Mouse (Mus musculus): Measurements from ENCODE around the gene Cubn. TPM values are rescaled to one million over a fixed set of nuclear protein-coding genes. Genes with fewer than 3 reads are reported as not detected.
A peak's percentile ranks its signal among the peaks of the same experiment; 100 is the strongest.

Gene Cubn
- total RNA-seq, 2 experiments from 2014 or later, result not detected

- ATAC-seq (replicated peaks; ENCODE audit: low FRiP score, low TSS enrichment, poor library complexity, severe bottlenecking), result no peak
Measured at GRCm38 (mm10) chr2:13490480-13490879, 1.1 kb downstream of the Cubn start.

GRCm38 (mm10) chr2:13486470-13486869 lies 5.1 kb downstream of the Cubn start:
- ATAC-seq (replicated peaks; ENCODE audit: low FRiP score, low TSS enrichment, poor library complexity, severe bottlenecking), result no peak

DNA sequence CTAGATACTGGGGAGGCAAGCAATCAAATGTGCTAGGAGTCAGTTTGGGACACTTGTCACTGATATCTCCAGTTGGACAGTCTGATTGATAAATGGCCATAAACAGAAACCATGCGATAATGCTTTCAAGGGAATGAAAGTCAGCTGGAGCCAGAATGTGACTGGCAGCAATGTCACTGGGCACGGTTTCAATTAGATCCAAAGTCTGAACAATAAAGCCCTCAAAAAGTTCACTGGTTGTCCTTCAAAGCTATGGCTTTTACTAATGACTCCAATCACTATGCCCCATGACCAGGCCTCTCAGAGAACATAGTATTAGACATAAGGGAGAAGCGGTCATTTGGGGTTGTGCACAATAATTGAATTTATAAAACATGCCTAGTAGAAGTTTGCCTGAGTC lies 7.0 kb downstream of the Cubn start:
- ATAC-seq (replicated peaks; ENCODE audit: low FRiP score, low TSS enrichment, poor library complexity, severe bottlenecking), result no peak

GRCm38 (mm10) chr2:13480744-13481143 lies 10.9 kb downstream of the Cubn start:
- ATAC-seq (replicated peaks; ENCODE audit: low FRiP score, low TSS enrichment, poor library complexity, severe bottlenecking), result no peak

- ATAC-seq (replicated peaks; ENCODE audit: low FRiP score, low TSS enrichment, poor library complexity, severe bottlenecking), result no peak
Measured at GRCm38 (mm10) chr2:13479165-13479564, 12.4 kb downstream of the Cubn start.

- no peak for ATAC-seq (replicated peaks; ENCODE audit: low FRiP score, low TSS enrichment, poor library complexity, severe bottlenecking)
Measured at GRCm38 (mm10) chr2:13470108-13470507, 21.5 kb downstream of the Cubn start.

- ATAC-seq (replicated peaks; ENCODE audit: low FRiP score, low TSS enrichment, poor library complexity, severe bottlenecking), result no peak
Measured at GRCm38 (mm10) chr2:13469641-13470040, 22.0 kb downstream of the Cubn start.

- ATAC-seq (replicated peaks; ENCODE audit: low FRiP score, low TSS enrichment, poor library complexity, severe bottlenecking), result no peak
Measured at GRCm38 (mm10) chr2:13466685-13467084, 24.9 kb downstream of the Cubn start.

DNA sequence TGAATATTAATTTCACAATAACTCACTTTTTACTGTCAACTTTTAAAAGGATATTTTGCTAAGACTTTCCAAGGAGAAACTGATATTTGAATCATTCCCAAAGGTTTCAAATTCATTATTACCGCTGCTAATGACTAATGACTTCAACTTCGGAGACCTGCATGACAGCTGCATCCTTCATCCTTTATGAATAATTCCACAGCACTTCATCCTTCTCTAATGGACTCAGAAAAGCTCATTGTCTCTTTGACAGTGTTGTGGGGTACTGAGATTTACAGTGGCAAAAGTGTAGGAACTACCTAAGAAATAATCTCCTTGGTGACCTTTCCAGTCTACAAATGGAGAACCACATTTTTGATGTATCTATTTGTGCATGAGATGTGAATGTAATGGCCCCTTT lies 33.5 kb downstream of the Cubn start:
- no peak for ATAC-seq (replicated peaks; ENCODE audit: low FRiP score, low TSS enrichment, poor library complexity, severe bottlenecking)

DNA sequence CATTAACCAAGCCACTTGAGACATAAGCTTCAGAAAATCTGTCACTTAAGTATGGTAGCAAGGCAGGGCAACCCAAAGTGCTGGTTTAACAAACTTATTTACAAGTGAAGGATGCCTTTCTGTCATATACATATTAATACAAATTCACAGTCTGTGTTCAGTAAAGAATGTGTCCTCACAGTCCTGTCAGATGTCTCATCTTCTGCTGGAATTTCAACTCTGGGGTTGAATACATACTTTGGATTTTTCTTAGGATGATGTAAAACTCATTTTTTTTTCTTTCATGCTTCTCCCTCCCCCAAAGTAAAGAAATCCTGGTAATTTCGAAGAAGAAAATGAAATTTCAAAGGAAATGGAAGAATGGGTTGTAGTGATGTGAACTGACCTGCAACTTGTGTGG lies 34.8 kb downstream of the Cubn start:
- no peak for ATAC-seq (replicated peaks; ENCODE audit: low FRiP score, low TSS enrichment, poor library complexity, severe bottlenecking)

- no peak for ATAC-seq (replicated peaks; ENCODE audit: low FRiP score, low TSS enrichment, poor library complexity, severe bottlenecking)
Measured at GRCm38 (mm10) chr2:13451495-13452491, 39.8 kb downstream of the Cubn start.

- ATAC-seq (replicated peaks; ENCODE audit: low FRiP score, low TSS enrichment, poor library complexity, severe bottlenecking), result no peak
Measured at GRCm38 (mm10) chr2:13450895-13451294, 40.7 kb downstream of the Cubn start.

- no peak for ATAC-seq (replicated peaks; ENCODE audit: low FRiP score, low TSS enrichment, poor library complexity, severe bottlenecking)
Measured at GRCm38 (mm10) chr2:13450470-13450869, 41.1 kb downstream of the Cubn start.

DNA sequence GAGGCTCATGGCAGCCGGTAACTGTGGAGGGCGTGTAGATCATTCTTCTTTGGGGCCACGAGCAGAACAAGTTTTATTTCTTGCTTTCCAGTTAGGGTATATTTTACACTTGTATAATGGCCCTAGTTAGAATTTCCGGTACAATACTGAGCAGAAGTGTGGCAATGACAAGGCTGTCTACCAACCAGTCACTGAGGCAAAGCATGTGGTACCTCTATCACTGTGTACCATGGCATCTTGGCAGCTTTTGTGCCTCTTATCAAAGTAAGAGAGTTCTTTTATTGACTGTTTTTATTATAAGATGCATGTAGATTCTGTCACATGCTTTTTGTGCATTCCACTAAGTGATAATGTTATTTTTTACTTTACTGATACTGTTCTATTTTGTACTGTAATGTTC lies 46.5 kb downstream of the Cubn start:
- peak; percentile 89 for ATAC-seq (replicated peaks; ENCODE audit: low FRiP score, low TSS enrichment, poor library complexity, severe bottlenecking)

GRCm38 (mm10) chr2:13438983-13439382 lies 52.6 kb downstream of the Cubn start:
- ATAC-seq (replicated peaks; ENCODE audit: low FRiP score, low TSS enrichment, poor library complexity, severe bottlenecking), result no peak

GRCm38 (mm10) chr2:13438275-13438845 lies 53.3 kb downstream of the Cubn start:
- ATAC-seq (replicated peaks; ENCODE audit: low FRiP score, low TSS enrichment, poor library complexity, severe bottlenecking), result no peak

DNA sequence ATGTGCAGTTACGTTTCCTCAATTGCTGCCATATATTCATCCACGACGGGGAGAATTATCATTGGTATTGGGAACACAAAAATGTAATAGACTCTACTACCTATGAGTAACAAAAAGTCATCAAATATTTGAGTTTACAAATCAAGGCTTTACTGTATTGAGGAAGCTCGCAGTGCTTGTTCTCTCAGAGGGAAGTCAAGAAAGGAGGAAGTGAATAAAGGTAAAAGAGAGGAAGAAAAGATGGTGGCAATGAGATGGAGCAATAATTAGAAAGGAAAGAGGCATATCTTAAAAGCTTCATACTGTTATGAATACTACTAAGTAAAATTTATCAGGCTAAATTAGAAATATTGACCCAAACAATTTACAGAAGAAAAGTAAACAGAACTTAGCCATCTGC lies 59.6 kb downstream of the Cubn start:
- ATAC-seq (replicated peaks; ENCODE audit: low FRiP score, low TSS enrichment, poor library complexity, severe bottlenecking), result no peak

DNA sequence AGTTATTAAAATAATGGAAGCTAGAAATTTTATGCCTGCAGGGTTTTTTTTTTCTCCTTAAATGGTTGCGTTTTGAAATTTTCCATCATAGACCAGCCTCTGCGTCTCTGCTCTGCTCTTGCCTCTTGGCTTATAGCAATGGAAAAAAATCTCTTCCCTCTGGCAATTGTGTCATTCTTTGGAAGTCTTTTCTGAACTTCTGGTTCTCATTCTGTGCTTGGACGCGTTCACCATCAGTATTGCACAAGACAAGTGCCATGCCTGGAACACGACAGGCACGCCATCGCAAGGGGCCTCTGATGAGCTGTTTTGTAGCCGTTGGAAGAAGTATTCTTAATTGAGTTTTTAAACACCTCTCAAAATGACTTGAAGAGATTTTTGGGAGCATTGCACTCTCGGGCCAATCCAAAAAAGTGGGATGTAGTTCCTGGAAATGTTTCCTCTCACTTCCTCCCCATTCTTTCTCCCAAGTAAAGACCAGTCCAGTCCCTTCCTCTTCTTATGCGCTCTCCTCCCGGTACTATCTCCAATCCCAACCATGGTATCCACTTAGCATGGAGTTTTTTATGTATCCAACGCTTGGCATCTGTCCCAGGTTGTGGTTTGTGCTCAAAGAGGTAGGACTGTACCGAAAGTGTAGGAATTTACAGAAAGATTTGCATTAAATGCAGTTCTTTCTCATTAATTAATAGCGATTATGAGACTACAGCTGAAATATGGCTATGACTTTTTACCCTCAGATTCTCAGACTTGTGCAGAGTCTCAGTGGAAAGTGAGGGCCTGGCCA lies 69.4 kb downstream of the Cubn start:
- ATAC-seq (replicated peaks; ENCODE audit: low FRiP score, low TSS enrichment, poor library complexity, severe bottlenecking), result no peak

GRCm38 (mm10) chr2:13416765-13417524 lies 74.7 kb downstream of the Cubn start:
- ATAC-seq (replicated peaks; ENCODE audit: low FRiP score, low TSS enrichment, poor library complexity, severe bottlenecking), result no peak

Data from megakaryocyte-erythroid progenitor cell, adult 5-6 weeks (primary cell).